Mouse (Mus musculus): ENCODE data around the gene Trpm3.

- TF ChIP-seq CTCF (IDR thresholded peaks at IDR 0.05; ENCODE audit: extremely low read depth, insufficient read depth, insufficient read length, insufficient replicate concordance) (no peak), POLR2A (IDR thresholded peaks at IDR 0.05; ENCODE audit: low read depth, low read length) (no peak)
These were observed 50.9 kb downstream of the Trpm3 start for GRCm38 (mm10) chr19:22189716-22190115.

All from spleen, adult 2 months (tissue).